Mouse (Mus musculus) liver, postnatal 0 days (tissue): ENCODE results near the gene 2310034G01Rik.

Experiments
- CTCF ChIP-seq: sonication (generic); IDR thresholded peaks from 2 replicates; pipeline ENCODE4 v1.5.1; 2016; ENCODE audit warnings: antibody characterized with exemption, low read depth
- EP300 ChIP-seq: IDR thresholded peaks from 2 replicates; pipeline ENCODE4 v1.6.1; 2016; ENCODE audit warnings: antibody characterized with exemption, low read depth, mild to moderate bottlenecking

DNA sequence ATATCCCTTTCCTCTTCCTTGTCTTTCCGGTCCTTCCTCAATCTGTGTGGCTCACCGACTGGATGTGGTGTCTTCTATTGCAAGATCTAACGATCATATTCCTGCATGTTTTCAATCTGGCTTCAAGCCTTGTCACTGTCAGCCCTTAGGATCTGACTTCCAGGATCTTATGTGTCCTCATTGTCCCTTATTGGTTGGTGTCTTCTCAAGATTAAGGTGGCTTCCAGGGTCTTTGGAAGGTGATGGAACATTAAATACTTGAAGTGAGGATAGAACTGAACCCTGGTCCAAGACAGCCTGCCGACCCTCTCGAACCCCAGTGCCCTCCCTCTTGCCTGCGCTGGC, 11.2 kb downstream of the 2310034G01Rik start:
- TF ChIP-seq EP300 (no peak), CTCF (no peak)
